Mouse (Mus musculus) layer of hippocampus, adult 9-10 months (tissue): Measurements from ENCODE around the gene Gm9195.

ENCODE experiments used
- DNase-seq: peaks from one replicate; pipeline ENCODE4 v3.0.0; 2022; ENCODE audit warnings: low spot score

The Gm9195 gene

DNA sequence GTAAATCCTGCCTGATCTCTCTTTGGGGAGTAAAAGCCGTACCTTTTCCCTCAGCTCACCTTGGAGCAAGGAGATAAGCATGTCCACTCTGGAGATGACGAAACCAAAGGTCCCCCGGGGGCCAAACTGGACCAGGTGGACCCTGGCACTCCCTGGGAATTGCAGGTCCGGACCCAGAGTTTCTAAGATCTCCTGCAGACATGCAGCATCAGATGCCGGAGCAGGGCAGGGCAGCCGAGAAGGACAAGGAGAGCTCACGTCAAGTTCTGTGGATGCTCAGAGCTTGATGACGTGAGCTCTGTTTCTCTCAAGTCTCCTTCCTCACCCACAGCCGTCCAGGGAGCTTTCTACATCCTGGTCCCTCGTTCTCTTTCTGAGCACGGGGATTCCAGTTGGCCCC is 48.7 kb downstream of the Gm9195 start:
- DNase-seq: no peak

DNA sequence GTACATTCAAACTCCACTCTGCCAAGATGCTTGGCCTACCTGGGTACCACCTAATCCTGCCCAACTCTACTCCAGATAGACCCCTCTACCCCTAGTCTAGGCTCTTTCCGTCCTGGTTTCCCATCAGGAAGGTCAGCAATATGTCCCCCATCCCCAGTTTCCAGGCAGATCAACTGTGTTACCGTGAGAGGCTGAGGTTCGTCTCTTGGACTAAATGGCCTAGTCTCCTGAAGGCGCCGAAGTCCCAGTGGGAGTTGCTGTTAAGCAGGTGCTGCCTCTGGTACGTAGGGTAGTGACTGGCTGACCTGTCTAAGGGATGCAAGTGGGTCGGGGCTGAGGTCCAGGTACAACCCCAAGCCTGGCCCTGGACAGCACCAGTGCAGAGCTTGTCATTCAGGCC is 50.7 kb downstream of the Gm9195 start:
- DNase-seq: no peak

DNA sequence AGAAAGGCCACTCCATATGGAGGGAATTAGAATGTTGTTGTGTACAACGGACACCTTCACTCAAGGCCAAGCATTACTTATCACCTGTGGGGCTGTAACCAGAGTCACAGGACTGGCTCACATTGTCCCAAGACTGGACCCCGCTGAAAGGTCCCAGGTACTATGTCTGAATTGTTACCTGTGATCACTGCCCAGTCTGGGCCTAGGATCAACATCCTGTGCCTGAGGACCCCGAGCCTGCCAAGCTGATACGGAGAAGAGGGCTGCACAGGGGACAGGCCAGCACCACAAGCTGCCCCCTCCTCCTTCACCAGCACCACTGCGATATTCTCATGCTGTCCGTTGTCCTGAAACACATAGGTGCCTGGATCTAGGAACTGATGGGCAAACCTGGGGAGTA is 51.2 kb downstream of the Gm9195 start:
- DNase-seq: no peak

DNA sequence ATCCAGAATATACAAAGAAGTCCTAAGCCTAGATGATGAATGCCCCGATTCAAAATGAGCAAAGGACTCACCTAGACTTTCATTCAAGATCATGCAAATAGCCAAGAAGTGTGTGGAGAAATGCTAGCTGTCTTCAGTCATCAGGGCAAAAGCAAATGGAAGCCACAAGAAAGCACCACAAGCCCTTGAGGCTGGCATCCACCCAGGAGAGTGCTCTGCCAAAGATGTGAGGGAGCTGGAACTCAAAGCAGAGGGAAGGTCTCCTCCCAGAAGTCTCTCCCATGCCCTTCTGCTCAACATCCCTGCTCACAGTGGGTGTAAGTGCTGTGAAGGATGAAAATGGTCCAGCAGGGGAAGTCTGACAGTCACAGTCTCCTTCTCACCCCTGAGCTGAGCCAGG is 52.7 kb downstream of the Gm9195 start:
- no peak for DNase-seq

DNA sequence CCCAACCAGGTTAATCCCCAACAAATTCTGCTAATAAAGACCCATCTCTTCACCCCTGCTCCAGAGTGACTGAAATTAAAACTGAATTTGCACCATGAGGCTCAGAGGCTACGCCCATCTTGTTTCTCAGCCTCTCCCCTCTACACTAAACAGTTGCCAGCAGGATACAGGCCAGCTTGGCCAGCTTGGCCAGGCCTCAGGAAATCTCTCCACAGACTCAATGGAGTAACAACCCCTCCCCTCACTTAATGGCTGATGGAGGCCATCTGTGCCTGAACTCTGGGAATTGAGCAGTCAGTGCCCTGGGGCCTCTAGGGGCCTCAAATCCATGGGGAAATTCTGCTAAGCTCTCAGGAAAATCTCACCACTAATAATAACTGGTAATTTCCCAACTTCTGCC is 101.9 kb downstream of the Gm9195 start:
- no peak for DNase-seq

DNA sequence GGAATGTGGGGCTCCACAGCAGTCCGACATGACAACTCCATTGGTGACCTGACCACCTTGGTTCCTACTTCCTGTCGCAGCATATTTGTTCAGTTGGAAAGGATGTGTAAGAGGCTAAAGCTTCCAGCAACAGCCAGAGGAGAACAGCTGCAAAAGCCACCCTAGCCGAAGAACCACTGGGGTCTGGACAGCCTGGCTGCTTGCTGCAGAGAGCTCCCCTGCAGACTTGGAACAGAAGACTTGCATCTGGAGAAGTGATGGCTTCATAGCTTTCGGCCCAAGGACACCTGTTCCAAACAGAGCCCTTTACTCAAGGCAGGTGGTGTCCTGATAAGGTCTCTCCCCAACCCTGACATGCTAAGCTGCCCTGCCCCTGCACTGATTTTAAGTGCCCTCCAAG is 102.3 kb downstream of the Gm9195 start:
- DNase-seq: no peak

DNA sequence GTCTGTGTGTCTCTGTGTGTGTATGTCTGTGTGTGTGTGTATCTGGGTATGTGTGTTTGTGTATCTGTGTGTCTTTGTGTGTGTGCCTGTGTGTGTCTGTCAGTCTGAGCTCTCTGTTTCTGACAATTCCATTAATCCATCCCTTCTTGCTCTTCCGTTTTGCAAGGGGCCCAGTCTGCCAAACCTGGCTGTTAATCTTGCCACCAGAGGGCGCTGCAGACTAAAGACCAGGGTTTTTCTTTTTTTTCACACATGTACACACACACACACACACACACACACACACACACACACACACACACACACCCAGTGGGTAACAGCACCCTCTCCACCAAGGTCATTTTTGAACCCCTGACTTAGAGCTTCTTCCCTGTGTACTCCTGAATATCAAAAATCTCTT is 114.4 kb downstream of the Gm9195 start:
- no peak for DNase-seq
